Mouse (Mus musculus) lung, embryonic 16.5 days (tissue): ENCODE data around the gene Tent4a. TPM values are rescaled to one million over a fixed set of nuclear protein-coding genes. Genes with fewer than 3 reads are reported as not detected.
A peak's percentile ranks its signal among the peaks of the same experiment; 100 is the strongest.

ENCODE experiments used
- ATAC-seq: fragments of 200-750 bp; cut with Nextera tagmentation; 2 replicates; pipeline ENCODE4 v1.8.0; 2017; ENCODE audit warnings: low read depth, mild to moderate bottlenecking, moderate library complexity
- H3K27ac ChIP-seq: fragments of 300-500 bp; sonication (generic); 2 replicates; pipeline ENCODE4 v1.5.1; 2014; ENCODE audit warnings: mild to moderate bottlenecking, control low read depth, low read length
- H3K27me3 ChIP-seq: fragments of 300-500 bp; sonication (generic); 2 replicates; pipeline ENCODE4 v1.6.1; 2014; ENCODE audit warnings: low read depth, low read length, mixed read lengths; ENCODE audit not compliant: control insufficient read depth, insufficient read depth
- H3K36me3 ChIP-seq: fragments of 300-500 bp; sonication (generic); 2 replicates; pipeline ENCODE4 v1.6.1; 2014; ENCODE audit warnings: low read length; ENCODE audit not compliant: control insufficient read depth, insufficient read depth
- H3K4me1 ChIP-seq: fragments of 300-500 bp; sonication (generic); replicated peaks from 2 replicates; pipeline ENCODE4 v1.6.1; 2014; ENCODE audit warnings: low read length, mixed read lengths; ENCODE audit not compliant: control insufficient read depth, insufficient read depth
- H3K4me2 ChIP-seq: fragments of 300-500 bp; sonication (generic); 2 replicates; pipeline ENCODE4 v1.6.1; 2014; ENCODE audit warnings: low read depth, low read length, control low read depth
- H3K4me3 ChIP-seq: fragments of 300-500 bp; sonication (generic); 2 replicates; pipeline ENCODE4 v1.5.1; 2014; ENCODE audit warnings: mild to moderate bottlenecking, low read length, control low read depth
- H3K9ac ChIP-seq: fragments of 300-500 bp; sonication (generic); 2 replicates; pipeline ENCODE4 v1.6.1; 2014; ENCODE audit warnings: low read length, control low read depth
- H3K9me3 ChIP-seq: fragments of 300-500 bp; sonication (generic); 2 replicates; pipeline ENCODE4 v1.6.1; 2016; ENCODE audit warnings: low read length; ENCODE audit not compliant: control insufficient read depth
- WGBS: fragments of 180-500 bp; shearing (Covaris S2); extraction: QIAGEN DNeasy Blood & Tissue Kit; methylation state at CpG from one replicate; pipeline ENCODE4 v1.1.7; 2014; 5-methylcytosine and 5-hydroxymethylcytosine counted together
- polyA plus RNA-seq: library from polyadenylated mRNA; unstranded; fragments of >200 nt; fragmentation: Nextera tagmentation; extraction: Ambion mirVana; gene quantifications from 2 replicates; pipeline ENCODE4 v1.2.1, GENCODE M21; 2015

Tent4a gene
- polyA plus RNA-seq, 1 experiment from 2014 or later: 5.1 TPM

GRCm38 (mm10) chr13:69488565-69489255, 45.7 kb downstream of the Tent4a start:
- 23% methylated on average over 13 of the region's 13 CpGs for WGBS
- Histone ChIP-seq H3K36me3 (no peaks in the 10 kb centered on the region), H3K9me3 (no peaks in the 10 kb centered on the region), H3K4me3 (no peak overlapping the region; the same call in 1 of the 2 replicates), H3K9ac (no peak overlapping the region), H3K4me1 (peaks cover 24% of the 10 kb centered on the region), H3K27me3 (peaks cover 14% of the 10 kb centered on the region), H3K27ac (no peak overlapping the region), H3K4me2 (peak overlapping the region; percentile 52; the same call in 1 of the 2 replicates)
- peak; percentile 21; the same call in 1 of the 2 replicates for ATAC-seq

DNA sequence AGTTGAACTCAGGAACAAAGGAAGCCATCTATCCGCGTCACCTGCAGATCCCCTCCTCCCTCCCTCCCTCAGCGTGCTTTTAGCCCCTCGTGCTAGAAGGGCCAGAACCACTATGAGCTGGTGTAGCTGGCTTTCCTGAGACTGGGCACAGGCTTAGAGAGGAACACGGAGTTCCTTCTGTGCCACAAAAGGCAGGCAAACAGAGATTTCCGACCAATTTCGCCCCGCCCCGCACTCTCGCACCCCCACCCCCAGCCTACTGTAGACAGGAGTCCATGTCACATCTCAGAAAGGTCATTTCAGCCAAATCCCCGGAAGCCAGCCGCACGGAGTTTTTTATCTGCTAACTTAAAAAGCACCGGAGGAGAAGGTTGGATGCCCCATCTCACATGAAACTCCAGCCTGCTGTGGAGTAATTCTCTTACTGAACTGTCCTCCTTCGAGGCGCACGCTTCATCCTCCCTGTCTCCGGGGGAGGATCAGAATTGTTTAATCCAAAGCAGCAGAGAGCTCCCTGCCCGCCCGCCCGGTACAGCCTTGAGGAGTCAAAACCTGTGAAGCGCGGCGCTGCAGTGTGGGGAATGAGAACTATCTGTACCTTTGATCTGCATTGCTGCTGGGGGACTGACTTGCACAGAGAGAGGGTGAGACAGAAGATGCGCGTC, 46.7 kb downstream of the Tent4a start:
- H3K4me1 ChIP-seq: peaks cover 24% of the 10 kb centered on the region
- H3K4me3 ChIP-seq: peak overlapping the region; percentile 31
- 0 out of 2 replicates have a peak, but pooled peaks have one; percentile 12 for ATAC-seq
- H3K9me3 ChIP-seq: no peaks in the 10 kb centered on the region
- 2% methylated on average over 26 of the region's 26 CpGs for WGBS
- H3K27me3 ChIP-seq: peaks cover 23% of the 10 kb centered on the region
- no peak overlapping the region for H3K27ac ChIP-seq
- H3K36me3 ChIP-seq: no peaks in the 10 kb centered on the region
- H3K9ac ChIP-seq: peak overlapping the region; percentile 0; the same call in 1 of the 2 replicates
- H3K4me2 ChIP-seq: peak overlapping the region; percentile 52

- no peaks in the 10 kb centered on the region for H3K9me3 ChIP-seq
- 50% methylated on average over 7 of the region's 7 CpGs for WGBS
- H3K4me2 ChIP-seq: peak overlapping the region; percentile 52; the same call in 1 of the 2 replicates
- no peak overlapping the region for H3K9ac ChIP-seq
- H3K4me3 ChIP-seq: no peak overlapping the region
- no peak overlapping the region for H3K27ac ChIP-seq
- peak; percentile 59 for ATAC-seq
- peaks cover 26% of the 10 kb centered on the region for H3K27me3 ChIP-seq
- no peaks in the 10 kb centered on the region for H3K36me3 ChIP-seq
- peaks cover 26% of the 10 kb centered on the region for H3K4me1 ChIP-seq
These were observed 47.3 kb downstream of the Tent4a start for GRCm38 (mm10) chr13:69487108-69487507.

DNA sequence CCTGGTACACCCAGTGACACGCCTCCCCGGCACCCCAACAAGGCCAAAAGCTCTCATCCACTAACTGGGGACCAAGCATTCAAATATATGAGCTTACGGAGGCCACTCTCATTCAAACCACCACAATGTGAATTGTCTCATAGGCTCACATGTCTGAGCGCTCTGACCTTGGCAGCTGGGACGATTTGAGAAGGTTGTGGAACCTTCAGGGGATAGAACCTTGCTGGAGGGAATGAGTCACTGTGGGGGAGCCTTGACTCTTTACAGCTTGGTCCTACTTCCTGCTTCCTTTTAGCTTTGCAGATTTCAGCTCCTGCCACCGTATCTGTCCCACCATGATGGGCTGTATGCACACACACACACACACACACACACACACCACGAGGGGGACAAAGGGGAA, 48.6 kb downstream of the Tent4a start:
- no peaks in the 10 kb centered on the region for H3K9me3 ChIP-seq
- H3K27me3 ChIP-seq: peaks cover 35% of the 10 kb centered on the region
- no peak overlapping the region for H3K4me2 ChIP-seq
- H3K36me3 ChIP-seq: no peaks in the 10 kb centered on the region
- H3K4me1 ChIP-seq: peaks cover 38% of the 10 kb centered on the region
- H3K27ac ChIP-seq: no peak overlapping the region
- H3K9ac ChIP-seq: no peak overlapping the region
- no peak overlapping the region for H3K4me3 ChIP-seq
- no peak for ATAC-seq
- WGBS: 61% methylated on average over 7 of the region's 7 CpGs

DNA sequence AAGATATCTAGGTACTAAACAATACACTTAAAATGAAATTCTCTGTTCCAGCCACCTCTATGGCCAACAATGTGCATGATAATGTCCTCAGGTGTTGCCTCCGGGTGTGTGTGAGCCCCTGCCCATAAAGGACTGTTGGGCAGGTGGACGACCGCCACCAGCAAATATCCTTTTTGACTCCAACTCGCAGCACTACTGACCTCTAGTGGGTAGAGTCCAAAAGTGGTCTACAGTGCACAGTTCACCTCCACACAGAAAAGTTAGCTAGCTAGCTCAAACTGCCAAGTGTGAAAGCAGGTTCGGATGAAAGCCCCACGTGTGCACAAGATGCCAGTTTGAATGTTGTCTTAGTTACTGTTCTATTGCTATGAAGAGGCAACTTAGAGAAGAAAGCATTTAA, 49.1 kb downstream of the Tent4a start:
- Histone ChIP-seq H3K36me3 (no peaks in the 10 kb centered on the region), H3K27me3 (peaks cover 36% of the 10 kb centered on the region), H3K4me3 (no peak overlapping the region), H3K4me1 (peaks cover 40% of the 10 kb centered on the region), H3K9me3 (no peaks in the 10 kb centered on the region), H3K4me2 (no peak overlapping the region), H3K9ac (no peak overlapping the region), H3K27ac (no peak overlapping the region)
- ATAC-seq: no peak
- WGBS: 10% methylated on average over 6 of the region's 6 CpGs

DNA sequence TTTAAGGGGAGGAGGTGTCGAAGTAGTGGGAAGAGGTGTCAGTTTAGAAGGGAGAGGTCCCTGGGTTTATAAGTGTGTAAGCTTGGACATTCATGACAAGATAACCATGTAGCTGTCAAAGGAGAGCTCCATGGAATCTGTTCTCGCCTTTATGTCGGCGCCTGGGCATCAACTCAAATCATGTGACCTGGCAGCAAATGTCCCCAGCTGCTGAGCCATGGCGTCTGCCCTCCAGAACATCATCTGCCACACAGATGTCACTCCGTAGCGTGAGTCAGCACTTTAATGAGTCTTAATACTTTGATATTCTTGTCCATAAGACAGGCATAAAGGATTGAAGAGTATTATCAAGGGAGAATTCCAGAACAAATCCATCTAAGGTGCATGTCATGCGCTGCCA, 51.7 kb downstream of the Tent4a start:
- Histone ChIP-seq H3K4me1 (peaks cover 19% of the 10 kb centered on the region), H3K9ac (no peak overlapping the region), H3K9me3 (no peaks in the 10 kb centered on the region), H3K4me3 (no peak overlapping the region), H3K4me2 (no peak overlapping the region; the same call in 1 of the 2 replicates), H3K27ac (no peak overlapping the region), H3K36me3 (no peaks in the 10 kb centered on the region), H3K27me3 (peaks cover 39% of the 10 kb centered on the region)
- no peak for ATAC-seq
- WGBS: 41% methylated on average over 8 of the region's 8 CpGs

DNA sequence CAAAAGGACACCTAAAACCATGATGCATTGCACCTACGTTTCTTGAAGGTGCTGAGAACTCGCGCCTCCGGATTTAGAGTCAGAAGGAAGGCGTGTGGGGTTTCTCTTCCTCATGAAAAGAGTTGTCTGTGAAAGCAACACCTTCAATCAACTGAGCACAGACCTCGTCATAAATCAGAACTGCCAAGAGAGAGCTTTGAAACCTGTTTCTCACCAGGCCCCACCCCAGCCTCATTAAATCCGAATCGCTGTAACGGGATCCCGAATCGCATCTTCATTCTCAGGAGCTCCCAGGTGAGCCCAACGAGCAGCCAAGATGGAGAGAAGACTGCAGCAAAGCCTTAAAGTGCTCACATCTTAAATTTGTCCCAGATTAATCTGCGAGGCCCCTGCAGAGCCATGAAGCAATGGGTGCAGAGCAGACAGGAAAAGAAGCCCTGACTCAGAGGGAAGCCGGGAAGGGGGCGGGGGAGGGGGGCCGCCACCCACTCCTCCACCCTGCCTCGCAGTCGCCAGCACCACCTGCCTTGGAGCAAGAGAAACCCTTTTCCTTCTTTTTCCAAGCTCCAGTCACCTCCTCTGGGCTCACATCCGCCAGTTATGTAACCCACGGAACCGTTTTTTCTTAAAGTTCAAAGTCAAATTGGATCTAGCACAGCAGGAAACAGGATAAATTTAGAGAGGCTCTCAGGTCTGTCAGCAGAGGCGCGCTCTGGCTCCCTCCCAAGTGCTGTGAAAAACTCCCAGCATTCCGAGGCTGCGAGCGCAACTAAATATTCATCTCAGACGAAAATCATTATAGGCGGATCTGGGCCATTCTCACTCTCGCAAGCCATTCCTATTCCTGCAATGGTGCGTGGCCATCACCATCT, 52.5 kb downstream of the Tent4a start:
- 1% methylated on average over 30 of the region's 30 CpGs for WGBS
- peak overlapping the region; percentile 46 for H3K9ac ChIP-seq
- H3K9me3 ChIP-seq: no peaks in the 10 kb centered on the region
- H3K4me2 ChIP-seq: peak overlapping the region; percentile 69
- peak; percentile 41; the same call in 1 of the 2 replicates for ATAC-seq
- peaks cover 39% of the 10 kb centered on the region for H3K27me3 ChIP-seq
- peak overlapping the region; percentile 42 for H3K4me3 ChIP-seq
- peaks cover 16% of the 10 kb centered on the region for H3K4me1 ChIP-seq
- no peaks in the 10 kb centered on the region for H3K36me3 ChIP-seq
- no peak overlapping the region for H3K27ac ChIP-seq

GRCm38 (mm10) chr13:69481026-69481425, 53.4 kb downstream of the Tent4a start:
- H3K4me3 ChIP-seq: no peak overlapping the region
- ATAC-seq: 0 out of 2 replicates have a peak, but pooled peaks have one; percentile 20
- H3K27ac ChIP-seq: no peak overlapping the region
- WGBS: 6% methylated on average over 8 of the region's 8 CpGs
- H3K4me1 ChIP-seq: peaks cover 16% of the 10 kb centered on the region
- peaks cover 35% of the 10 kb centered on the region for H3K27me3 ChIP-seq
- peak overlapping the region; percentile 69 for H3K4me2 ChIP-seq
- H3K36me3 ChIP-seq: no peaks in the 10 kb centered on the region
- no peak overlapping the region for H3K9ac ChIP-seq
- no peaks in the 10 kb centered on the region for H3K9me3 ChIP-seq

DNA sequence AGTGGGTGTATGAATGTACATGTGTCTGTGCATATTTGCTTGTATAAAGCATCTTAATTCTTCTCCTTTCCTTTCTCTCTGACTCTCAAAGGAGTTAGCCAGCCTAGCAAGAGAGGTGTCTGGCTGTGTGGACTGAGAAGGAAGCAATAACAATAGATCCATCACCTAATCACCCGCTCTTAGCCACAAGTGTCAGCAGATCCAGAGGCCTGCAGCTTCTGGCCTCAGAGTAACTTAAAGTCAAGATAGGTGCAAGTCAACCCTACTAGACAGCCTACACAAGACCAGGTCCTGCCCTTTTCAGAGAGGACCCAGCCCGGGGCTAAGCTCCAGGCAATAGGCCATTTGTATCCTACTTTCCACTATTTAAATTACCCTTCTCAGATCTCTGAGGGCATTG, 54.5 kb downstream of the Tent4a start:
- ATAC-seq: no peak
- H3K4me1 ChIP-seq: peaks cover 16% of the 10 kb centered on the region

More for the DNA sequence above, 54.5 kb downstream of the Tent4a start:
- Histone ChIP-seq H3K9me3 (no peaks in the 10 kb centered on the region), H3K9ac (no peak overlapping the region), H3K36me3 (no peaks in the 10 kb centered on the region), H3K27me3 (peaks cover 35% of the 10 kb centered on the region), H3K27ac (no peak overlapping the region), H3K4me2 (no peak overlapping the region), H3K4me3 (no peak overlapping the region)
- 58% methylated on average over 2 of the region's 2 CpGs for WGBS
